Mouse (Mus musculus) ES-Bruce4 (cell line): ENCODE data around the gene Anks1b. TPM values are rescaled to one million over a fixed set of nuclear protein-coding genes. Genes with fewer than 3 reads are reported as not detected.
A peak's percentile ranks its signal among the peaks of the same experiment; 100 is the strongest.

Source experiments
- H3K27ac ChIP-seq: 2 replicates; pipeline ENCODE4 v1.5.1; 2012; ENCODE audit warnings: low read length, inconsistent platforms; ENCODE audit not compliant: insufficient read depth
- H3K27me3 ChIP-seq: 2 replicates; pipeline ENCODE4 v1.6.1; 2012; ENCODE audit warnings: mild to moderate bottlenecking, low read length, inconsistent platforms; ENCODE audit not compliant: control insufficient read depth, poor library complexity, insufficient read depth, severe bottlenecking
- H3K36me3 ChIP-seq: 2 replicates; pipeline ENCODE4 v1.6.1; 2012; ENCODE audit warnings: inconsistent platforms, mild to moderate bottlenecking, low read length, moderate library complexity; ENCODE audit not compliant: control insufficient read depth, poor library complexity, insufficient read depth, severe bottlenecking
- H3K4me1 ChIP-seq: one replicate; pipeline ENCODE4 v1.8.1; 2011; ENCODE audit warnings: low read length; ENCODE audit not compliant: control insufficient read depth, insufficient read depth
- H3K4me3 ChIP-seq: 2 replicates; pipeline ENCODE4 v1.5.1; 2011; ENCODE audit warnings: low read depth, mild to moderate bottlenecking, low read length
- H3K9ac ChIP-seq: 2 replicates; pipeline ENCODE4 v1.6.1; 2012; ENCODE audit warnings: low read depth, mild to moderate bottlenecking, inconsistent platforms; ENCODE audit not compliant: poor library complexity, severe bottlenecking
- H3K9me3 ChIP-seq: replicated peaks from 2 replicates; pipeline ENCODE4 v1.6.1; 2012; ENCODE audit warnings: mild to moderate bottlenecking, low read length, inconsistent platforms; ENCODE audit not compliant: control insufficient read depth, poor library complexity, insufficient read depth, severe bottlenecking
- CTCF ChIP-seq: IDR thresholded peaks from one replicate; pipeline ENCODE4 v1.8.1; 2011; ENCODE audit warnings: low read depth, low read length
- EP300 ChIP-seq: IDR thresholded peaks from 2 replicates; pipeline ENCODE4 v1.6.1; 2011; ENCODE audit warnings: low read depth, low read length; ENCODE audit not compliant: insufficient read depth
- POLR2A ChIP-seq: IDR thresholded peaks from one replicate; pipeline ENCODE4 v1.8.1; 2011; ENCODE audit warnings: low read length; ENCODE audit not compliant: insufficient read depth
- polyA plus RNA-seq: library from polyadenylated mRNA; stranded (reverse); fragments of >200 nt; gene quantifications from 2 replicates; pipeline ENCODE4 v1.2.4, GENCODE M21; 2011; ENCODE audit warnings: low read depth; ENCODE audit not compliant: missing spikeins, insufficient read depth, insufficient read length

The Anks1b gene
- polyA plus RNA-seq, 1 experiment, result 2.3 TPM

- Histone ChIP-seq H3K4me3 (no peak overlapping the region), H3K36me3 (no peaks in the 10 kb centered on the region), H3K4me1 (no peaks in the 10 kb centered on the region), H3K9me3 (no peaks in the 10 kb centered on the region), H3K9ac (no peak overlapping the region), H3K27me3 (no peaks in the 10 kb centered on the region; the same call in 1 of the 2 replicates), H3K27ac (no peak overlapping the region)
- TF ChIP-seq CTCF (peak; percentile 45), POLR2A (no peak)
Measured at GRCm38 (mm10) chr10:90373469-90373868, 500.2 kb downstream of the Anks1b start.

GRCm38 (mm10) chr10:90376605-90377004, 503.3 kb downstream of the Anks1b start:
- H3K4me3 ChIP-seq, result no peak overlapping the region
- H3K4me1 ChIP-seq, result no peaks in the 10 kb centered on the region
- H3K27me3 ChIP-seq, result no peaks in the 10 kb centered on the region
- no peaks in the 10 kb centered on the region for H3K9me3 ChIP-seq
- TF ChIP-seq POLR2A (no peak), EP300 (no peak), CTCF (no peak)
- no peak overlapping the region for H3K9ac ChIP-seq
- no peak overlapping the region for H3K27ac ChIP-seq
- H3K36me3 ChIP-seq, result no peaks in the 10 kb centered on the region

- no peak overlapping the region for H3K9ac ChIP-seq
- H3K36me3 ChIP-seq, result no peaks in the 10 kb centered on the region
- H3K27me3 ChIP-seq, result no peaks in the 10 kb centered on the region
- TF ChIP-seq EP300, result no peak
- TF ChIP-seq POLR2A, result no peak
- no peak for TF ChIP-seq CTCF
- no peak overlapping the region for H3K27ac ChIP-seq
- H3K4me3 ChIP-seq, result no peak overlapping the region
- H3K4me1 ChIP-seq, result no peaks in the 10 kb centered on the region
- no peaks in the 10 kb centered on the region for H3K9me3 ChIP-seq
Measured at GRCm38 (mm10) chr10:90380062-90380461, 506.8 kb downstream of the Anks1b start.

- no peak for TF ChIP-seq POLR2A
- TF ChIP-seq CTCF, result no peak
- TF ChIP-seq EP300, result no peak
- H3K9me3 ChIP-seq, result no peaks in the 10 kb centered on the region
- H3K4me1 ChIP-seq, result no peaks in the 10 kb centered on the region
- no peaks in the 10 kb centered on the region for H3K36me3 ChIP-seq
- no peaks in the 10 kb centered on the region for H3K27me3 ChIP-seq
- H3K9ac ChIP-seq, result no peak overlapping the region
- H3K27ac ChIP-seq, result no peak overlapping the region
- no peak overlapping the region for H3K4me3 ChIP-seq
Measured at GRCm38 (mm10) chr10:90380704-90381339, 507.5 kb downstream of the Anks1b start.

DNA sequence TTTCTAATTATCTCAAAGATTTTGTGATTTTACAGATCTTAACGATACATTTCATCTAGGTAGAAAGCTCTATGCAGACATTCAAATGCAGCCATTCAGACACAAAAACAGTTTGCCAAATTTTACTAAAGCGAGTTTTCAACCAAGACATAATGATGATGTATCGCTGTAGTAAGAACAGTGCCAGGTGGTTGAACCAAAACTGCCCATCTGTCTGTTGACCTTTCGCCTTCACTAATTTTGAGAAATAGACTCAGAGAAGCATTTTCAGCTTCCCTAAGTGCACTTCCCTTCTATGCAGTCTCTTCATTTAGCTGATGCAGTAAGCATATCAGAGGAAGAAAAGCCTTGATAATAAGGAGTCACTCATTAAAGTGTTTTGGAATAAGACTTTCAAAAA, 527.1 kb downstream of the Anks1b start:
- Histone ChIP-seq H3K9me3 (no peaks in the 10 kb centered on the region), H3K36me3 (no peaks in the 10 kb centered on the region), H3K27ac (no peak overlapping the region), H3K4me3 (no peak overlapping the region), H3K9ac (no peak overlapping the region), H3K27me3 (no peaks in the 10 kb centered on the region), H3K4me1 (no peaks in the 10 kb centered on the region)
- TF ChIP-seq EP300 (no peak), POLR2A (no peak), CTCF (no peak)

- H3K36me3 ChIP-seq, result no peaks in the 10 kb centered on the region
- H3K9ac ChIP-seq, result no peak overlapping the region
- H3K9me3 ChIP-seq, result no peaks in the 10 kb centered on the region
- no peaks in the 10 kb centered on the region for H3K27me3 ChIP-seq
- no peak overlapping the region for H3K27ac ChIP-seq
- H3K4me3 ChIP-seq, result no peak overlapping the region
- H3K4me1 ChIP-seq, result no peaks in the 10 kb centered on the region
- no peak for TF ChIP-seq EP300
- TF ChIP-seq CTCF, result no peak
- no peak for TF ChIP-seq POLR2A
Measured at GRCm38 (mm10) chr10:90408484-90408883, 535.2 kb downstream of the Anks1b start.
